Mouse (Mus musculus): ENCODE results near the gene Fryl. TPM values are rescaled to one million over a fixed set of nuclear protein-coding genes. Genes with fewer than 3 reads are reported as not detected.
"Not testable (repeated sequence)": the region's sequence is repeated elsewhere in the genome, so short reads cannot be mapped to it uniquely, and the experiment has no call there.

Gene Fryl
- total RNA-seq, 1 experiment from 2014 or later = 154 TPM

DNA sequence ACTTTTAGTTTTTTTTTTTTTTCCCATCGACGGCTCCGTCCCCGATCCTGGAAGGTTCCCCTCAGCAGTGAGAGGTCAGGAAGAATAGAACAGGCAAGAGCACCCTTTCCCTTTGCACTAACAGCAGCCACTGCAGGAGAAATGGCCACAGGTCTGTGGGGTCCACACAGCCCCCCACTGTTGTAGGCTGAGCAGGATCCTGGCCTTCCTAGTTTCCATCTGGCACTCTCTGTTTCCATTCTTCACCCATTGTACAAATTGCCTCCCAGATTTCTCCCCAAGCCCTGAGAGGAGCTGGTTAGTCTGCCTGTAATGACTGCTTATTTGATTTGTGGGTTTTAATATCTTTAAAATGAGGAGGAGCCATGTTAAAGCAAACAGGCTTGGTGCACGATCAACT lies 252.4 kb downstream of the Fryl start:
- no peak for ATAC-seq (replicated peaks; ENCODE audit: insufficient number of reproducible peaks, low FRiP score, low TSS enrichment, poor library complexity, severe bottlenecking)

DNA sequence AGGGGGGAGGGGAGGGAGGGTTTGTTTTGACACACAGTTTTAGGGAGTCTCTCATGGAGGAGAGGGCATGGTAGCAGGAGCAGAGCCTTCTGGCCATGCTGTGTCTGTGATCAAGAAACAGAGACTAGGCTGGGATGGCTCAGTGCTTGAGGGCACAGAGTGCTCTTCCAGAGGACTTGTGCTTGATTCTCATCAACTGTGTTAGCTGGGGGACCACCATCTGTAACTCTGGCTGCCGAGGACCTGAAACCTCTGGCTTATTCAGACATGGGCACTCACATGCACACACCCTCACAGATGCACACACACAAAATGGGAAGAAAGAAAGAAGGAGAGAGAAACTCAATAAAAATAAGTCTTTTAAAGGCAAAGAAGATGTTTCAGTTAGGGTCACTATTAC lies 257.9 kb downstream of the Fryl start:
- not testable (repeated sequence) for ATAC-seq (replicated peaks; ENCODE audit: insufficient number of reproducible peaks, low FRiP score, low TSS enrichment, poor library complexity, severe bottlenecking)

DNA sequence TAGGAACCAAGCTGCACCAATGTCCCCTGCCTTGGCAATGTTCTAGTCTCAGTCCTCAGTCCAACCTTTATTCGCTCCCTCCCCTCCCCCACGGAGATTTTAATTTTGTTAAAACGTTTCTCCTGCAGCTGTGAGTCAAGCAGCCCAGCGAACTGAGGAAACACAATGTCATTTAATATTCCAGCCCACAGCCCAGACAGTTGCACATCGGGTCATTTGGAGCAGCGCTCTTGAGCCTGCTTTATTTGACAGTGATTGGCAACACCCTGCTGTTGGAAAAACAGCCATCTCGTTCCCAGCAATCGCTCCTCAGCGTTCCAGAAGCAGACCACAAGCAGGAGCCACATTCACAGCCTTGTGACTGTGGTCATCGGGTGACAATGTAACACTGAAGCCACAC lies 261.0 kb downstream of the Fryl start:
- no peak for ATAC-seq (replicated peaks; ENCODE audit: insufficient number of reproducible peaks, low FRiP score, low TSS enrichment, poor library complexity, severe bottlenecking)

DNA sequence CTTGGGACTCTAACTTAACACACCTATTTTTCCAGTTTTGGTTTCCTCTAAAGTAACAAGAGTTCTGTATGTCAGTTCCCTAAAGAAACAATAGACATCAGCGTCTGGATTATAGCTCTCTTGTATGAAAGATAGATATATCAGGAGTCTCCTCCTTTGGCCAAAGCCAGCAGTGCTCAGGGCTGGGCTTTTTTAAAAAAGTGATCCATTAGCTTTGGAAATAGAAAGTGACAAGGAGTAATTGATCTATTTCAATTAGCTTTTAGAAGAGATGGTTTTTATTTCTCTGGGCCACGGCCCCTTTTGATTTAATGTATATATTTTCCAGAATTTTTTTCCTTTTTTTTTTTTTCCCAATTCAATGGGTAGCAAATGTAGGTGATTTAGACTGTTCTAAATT lies 261.5 kb downstream of the Fryl start:
- ATAC-seq (replicated peaks; ENCODE audit: insufficient number of reproducible peaks, low FRiP score, low TSS enrichment, poor library complexity, severe bottlenecking) = no peak

DNA sequence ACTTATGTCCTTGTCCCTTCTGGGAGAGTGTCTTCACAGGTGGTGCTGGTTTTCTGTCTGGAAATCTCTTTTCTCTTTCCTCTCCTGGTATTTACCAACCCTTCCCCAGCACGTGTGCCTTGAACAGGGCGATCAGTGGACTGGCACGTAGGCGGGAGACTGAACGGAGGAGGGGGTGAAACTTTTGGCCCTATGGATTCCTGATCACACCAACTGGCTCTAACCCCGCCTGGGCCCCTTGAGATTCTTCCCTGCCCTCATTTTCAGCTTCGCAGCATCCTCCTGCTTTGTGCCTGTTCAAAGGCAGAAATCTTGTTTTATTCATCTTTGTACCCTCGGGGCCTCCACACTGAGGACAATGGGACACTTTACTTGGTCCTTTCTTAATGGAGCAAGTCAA lies 262.0 kb downstream of the Fryl start:
- no peak for ATAC-seq (replicated peaks; ENCODE audit: insufficient number of reproducible peaks, low FRiP score, low TSS enrichment, poor library complexity, severe bottlenecking)

DNA sequence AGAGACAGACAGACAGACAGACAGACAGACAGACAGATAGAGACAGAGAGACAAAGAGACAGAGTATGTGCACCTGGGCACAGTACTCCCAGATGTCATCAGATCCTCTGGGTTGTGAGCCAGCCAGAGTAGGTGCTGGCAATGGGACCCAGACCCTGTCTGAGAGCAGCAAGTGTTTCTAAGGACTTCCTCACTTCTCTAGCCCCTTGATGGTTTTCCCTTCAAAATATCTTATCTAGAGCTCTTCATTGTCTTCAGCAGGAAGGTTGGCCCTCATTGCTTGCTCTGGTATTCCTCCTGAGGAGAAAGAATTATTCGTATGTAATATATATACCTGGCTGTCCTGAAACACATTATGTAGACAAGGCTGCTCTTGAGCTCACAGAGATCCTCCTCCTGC lies 263.9 kb downstream of the Fryl start:
- ATAC-seq (replicated peaks; ENCODE audit: insufficient number of reproducible peaks, low FRiP score, low TSS enrichment, poor library complexity, severe bottlenecking) = no peak

DNA sequence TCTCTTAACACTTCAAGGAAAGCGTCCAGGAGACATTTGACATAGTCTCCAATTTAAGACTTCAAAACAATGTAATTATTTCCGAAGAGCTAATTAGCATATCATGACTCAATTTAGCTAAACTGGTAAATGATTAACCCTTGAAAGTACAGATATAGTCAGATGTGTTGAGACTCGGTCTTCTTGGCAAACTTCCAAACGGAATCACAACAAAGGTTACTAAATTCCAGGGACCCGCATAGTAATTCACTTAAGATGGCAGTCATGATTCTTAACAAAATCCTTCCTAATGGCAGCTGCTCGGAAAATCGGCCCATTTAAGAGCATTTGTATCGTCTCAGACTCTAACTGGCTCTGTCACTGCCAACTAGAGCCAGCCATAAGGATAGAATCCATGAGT lies 266.7 kb downstream of the Fryl start:
- ATAC-seq (replicated peaks; ENCODE audit: insufficient number of reproducible peaks, low FRiP score, low TSS enrichment, poor library complexity, severe bottlenecking) = no peak

DNA sequence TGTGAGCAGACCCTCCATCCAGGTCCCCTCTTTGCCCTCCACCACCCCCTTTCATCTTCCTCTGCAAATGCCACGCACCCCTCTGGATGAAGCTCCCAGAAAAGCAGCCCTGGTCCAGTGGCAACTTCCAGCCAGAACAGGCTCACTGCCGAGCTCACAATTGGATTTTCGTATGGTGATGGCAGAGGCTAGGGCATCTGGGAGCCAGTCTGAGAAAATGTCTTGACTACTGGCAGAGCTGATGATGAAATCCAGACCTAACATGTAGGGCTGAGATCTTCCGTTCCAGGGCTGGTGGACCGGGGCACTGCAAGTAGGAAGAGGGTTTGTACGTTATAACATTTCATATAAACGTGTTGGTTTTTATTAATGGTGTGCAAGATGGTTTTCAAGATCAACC lies 268.6 kb downstream of the Fryl start:
- ATAC-seq (replicated peaks; ENCODE audit: insufficient number of reproducible peaks, low FRiP score, low TSS enrichment, poor library complexity, severe bottlenecking) = no peak

DNA sequence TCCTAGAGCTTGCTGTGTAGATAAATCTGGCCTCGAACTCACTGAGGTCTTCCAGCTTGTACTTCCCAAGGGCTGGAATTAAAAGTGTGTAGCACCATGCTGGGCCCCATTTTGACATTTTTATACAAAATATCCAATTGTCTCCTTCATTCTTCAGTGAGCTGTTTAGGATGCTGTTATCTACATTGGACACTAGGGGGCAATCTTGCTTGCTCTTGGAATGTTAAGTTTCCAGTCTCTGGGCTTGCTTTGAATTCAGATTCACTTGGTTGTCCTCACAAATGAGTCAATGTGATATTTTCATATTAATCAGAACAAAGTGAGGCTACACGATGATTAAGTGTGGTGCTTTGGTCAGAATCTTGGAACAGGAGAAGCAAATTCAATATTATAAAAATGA lies 272.3 kb downstream of the Fryl start:
- ATAC-seq (replicated peaks; ENCODE audit: insufficient number of reproducible peaks, low FRiP score, low TSS enrichment, poor library complexity, severe bottlenecking) = no peak; the same call in 1 of the 2 replicates

DNA sequence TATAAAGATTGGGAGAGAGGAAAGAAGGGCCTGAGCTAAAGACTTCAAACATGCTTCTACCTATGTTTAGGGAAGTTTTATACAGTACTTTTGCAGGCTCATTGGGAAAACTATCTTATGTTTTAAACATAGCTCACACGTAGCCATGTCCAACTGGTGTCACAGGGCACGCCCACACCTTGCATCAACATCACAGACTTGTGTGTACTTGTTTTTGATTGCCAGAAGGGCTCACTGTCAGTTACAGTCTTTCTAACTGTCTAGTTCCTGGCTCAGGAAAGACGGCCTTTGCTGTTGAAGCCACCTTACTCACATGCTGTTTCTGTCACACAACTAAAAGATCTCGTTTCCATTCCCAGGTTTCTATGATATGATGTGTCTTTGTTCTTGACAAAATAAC lies 279.9 kb downstream of the Fryl start:
- no peak for ATAC-seq (replicated peaks; ENCODE audit: insufficient number of reproducible peaks, low FRiP score, low TSS enrichment, poor library complexity, severe bottlenecking)

DNA sequence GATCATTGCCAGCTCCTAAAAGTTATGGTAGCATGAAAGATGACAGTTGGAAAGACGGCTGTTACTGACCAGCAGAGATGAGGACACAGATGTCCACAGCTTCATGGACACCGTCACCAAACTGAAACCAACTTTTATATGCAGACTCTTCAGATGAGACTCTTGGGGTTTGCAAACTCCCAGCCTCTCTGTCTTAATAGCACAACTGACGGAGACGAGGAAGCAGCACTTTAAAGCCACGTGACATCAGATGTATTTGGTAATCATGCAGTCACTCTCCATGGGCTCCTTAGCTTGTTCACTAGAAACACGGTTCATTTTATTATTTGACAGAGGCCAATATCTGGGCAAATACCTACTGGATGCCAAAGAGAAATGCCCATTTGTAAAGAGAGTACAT lies 280.4 kb downstream of the Fryl start:
- ATAC-seq (replicated peaks; ENCODE audit: insufficient number of reproducible peaks, low FRiP score, low TSS enrichment, poor library complexity, severe bottlenecking) = no peak

DNA sequence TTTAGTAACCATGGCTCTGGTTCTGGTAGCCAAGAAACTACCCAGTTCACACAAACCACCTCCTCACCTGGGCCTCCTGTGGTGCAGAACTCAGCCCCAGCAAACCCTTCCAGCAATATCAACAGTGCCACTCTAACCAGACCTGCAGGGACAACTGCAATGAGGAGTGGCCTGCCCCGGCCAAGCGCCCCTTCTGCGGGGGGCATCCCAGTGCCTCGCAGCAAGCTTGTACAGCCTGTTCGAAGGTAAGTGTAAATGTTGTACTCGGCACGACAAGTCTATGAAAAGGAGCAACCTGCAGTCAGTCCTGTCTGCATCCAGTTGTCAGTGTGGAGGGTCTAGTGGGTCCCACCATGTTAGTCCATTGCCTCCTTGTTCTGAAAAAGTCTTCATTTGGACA lies 281.8 kb downstream of the Fryl start, which contains the start of gene Gm10135:
Gene Gm10135, minus strand, starts transcription at position 101 of the 400 bp plus-strand sequence.
- no peak for ATAC-seq (replicated peaks; ENCODE audit: insufficient number of reproducible peaks, low FRiP score, low TSS enrichment, poor library complexity, severe bottlenecking)

DNA sequence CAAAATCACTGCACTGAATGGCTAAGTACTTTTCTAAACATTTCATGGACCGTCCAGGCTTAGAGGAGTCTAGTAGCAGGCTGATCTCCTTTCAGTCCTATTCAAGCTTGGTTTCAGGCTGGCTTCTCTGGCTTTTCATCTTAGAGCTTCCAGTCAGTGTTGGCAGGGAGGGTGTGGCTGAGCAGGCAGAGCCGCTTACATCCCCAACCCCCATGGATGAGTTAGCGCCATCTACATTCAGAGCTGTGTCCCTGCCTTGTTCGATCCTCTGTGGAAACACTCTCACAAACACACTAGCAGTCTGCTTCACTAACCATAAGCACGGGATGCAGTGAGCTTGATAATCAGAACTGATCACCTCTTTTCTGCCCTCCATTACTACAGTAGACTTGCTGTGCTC lies 283.5 kb downstream of the Fryl start:
- no peak for ATAC-seq (replicated peaks; ENCODE audit: insufficient number of reproducible peaks, low FRiP score, low TSS enrichment, poor library complexity, severe bottlenecking)

DNA sequence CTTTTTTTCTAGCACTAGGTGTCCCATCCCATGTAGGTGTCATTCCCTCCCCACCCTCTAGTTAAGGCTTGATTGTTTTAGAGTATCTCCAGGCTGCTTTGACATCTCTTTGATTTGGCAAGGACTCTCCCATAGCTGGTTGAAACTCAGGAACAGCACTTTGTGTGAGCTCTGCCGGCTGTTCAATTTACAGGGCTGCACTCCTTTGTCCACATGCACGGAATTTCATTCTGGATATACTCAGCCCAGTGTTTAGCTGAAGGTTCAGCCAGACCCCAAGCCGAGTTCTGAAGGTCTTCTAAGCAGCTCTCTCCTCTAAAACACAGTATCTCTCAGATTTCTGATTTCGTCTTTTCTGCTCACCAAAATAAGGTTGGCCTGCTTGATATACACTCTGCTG lies 284.0 kb downstream of the Fryl start:
- no peak for ATAC-seq (replicated peaks; ENCODE audit: insufficient number of reproducible peaks, low FRiP score, low TSS enrichment, poor library complexity, severe bottlenecking)

Other genes starting within 250 kb of the Fryl start
- not detected in 3 replicates for gene Slc10a4, start 249.7 kb downstream of the Fryl start, total RNA-seq (2017)
- gene Ociad1, start 36.2 kb upstream of the Fryl start, total RNA-seq (2017) = 252 to 293 TPM (median 259 TPM) in 3 replicates
- 0.68 TPM in 1 of 3 replicates, not detected in the others for gene Ociad2, start 84.4 kb upstream of the Fryl start, total RNA-seq (2017)
- gene Cwh43, start 149.5 kb upstream of the Fryl start, total RNA-seq (2017) = not detected in 3 replicates
- gene Dcun1d4, start 224.4 kb upstream of the Fryl start, total RNA-seq (2017) = 2.0 to 7.4 TPM (median 4.2 TPM) in 3 replicates